Mouse (Mus musculus): Measurements from ENCODE around the gene Rrp1.
"Not testable (repeated sequence)": the region's sequence is repeated elsewhere in the genome, so short reads cannot be mapped to it uniquely, and the experiment has no call there.

The Rrp1 gene

DNA sequence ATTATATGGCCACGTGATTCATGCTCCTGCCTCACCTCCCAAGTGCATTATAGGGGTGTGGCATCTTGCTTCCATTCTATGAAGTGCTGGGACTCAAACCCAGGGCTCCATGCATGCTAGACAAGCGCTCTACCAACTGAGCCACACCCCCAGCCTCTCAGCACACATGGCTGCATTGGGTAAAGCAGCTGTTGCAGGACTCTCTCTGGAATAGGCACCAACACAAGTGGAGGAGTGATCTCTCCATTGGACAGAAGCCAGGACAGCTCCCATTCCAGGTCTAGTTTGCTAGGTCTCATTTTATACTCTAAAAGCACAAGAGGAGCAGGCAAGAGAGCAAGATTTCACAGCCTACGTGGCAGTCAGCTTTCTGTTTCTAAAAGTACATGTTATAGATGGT lies 29.3 kb downstream of the Rrp1 start:
- no peak for DNase-seq (ENCODE audit: low spot score in 2 of 2)

DNA sequence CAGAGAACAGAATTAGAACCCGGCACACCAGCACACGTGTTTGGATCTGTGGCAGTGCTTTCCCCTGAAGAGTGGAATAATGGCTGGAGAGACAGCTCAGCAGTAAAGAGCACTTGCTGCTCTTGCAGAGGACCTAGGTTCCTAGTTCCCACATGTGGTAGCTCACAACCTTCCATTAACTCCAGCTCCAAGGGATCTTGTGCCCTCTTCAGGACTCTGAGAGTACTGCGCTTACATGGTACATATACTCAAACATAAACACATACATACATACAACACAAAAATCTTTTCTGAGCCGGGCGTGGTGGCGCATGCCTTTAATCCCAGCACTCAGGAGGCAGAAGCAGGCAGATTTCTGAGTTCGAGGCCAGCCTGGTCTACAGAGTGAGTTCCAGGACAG lies 34.3 kb downstream of the Rrp1 start:
- DNase-seq (ENCODE audit: low spot score in 2 of 2) = no peak

DNA sequence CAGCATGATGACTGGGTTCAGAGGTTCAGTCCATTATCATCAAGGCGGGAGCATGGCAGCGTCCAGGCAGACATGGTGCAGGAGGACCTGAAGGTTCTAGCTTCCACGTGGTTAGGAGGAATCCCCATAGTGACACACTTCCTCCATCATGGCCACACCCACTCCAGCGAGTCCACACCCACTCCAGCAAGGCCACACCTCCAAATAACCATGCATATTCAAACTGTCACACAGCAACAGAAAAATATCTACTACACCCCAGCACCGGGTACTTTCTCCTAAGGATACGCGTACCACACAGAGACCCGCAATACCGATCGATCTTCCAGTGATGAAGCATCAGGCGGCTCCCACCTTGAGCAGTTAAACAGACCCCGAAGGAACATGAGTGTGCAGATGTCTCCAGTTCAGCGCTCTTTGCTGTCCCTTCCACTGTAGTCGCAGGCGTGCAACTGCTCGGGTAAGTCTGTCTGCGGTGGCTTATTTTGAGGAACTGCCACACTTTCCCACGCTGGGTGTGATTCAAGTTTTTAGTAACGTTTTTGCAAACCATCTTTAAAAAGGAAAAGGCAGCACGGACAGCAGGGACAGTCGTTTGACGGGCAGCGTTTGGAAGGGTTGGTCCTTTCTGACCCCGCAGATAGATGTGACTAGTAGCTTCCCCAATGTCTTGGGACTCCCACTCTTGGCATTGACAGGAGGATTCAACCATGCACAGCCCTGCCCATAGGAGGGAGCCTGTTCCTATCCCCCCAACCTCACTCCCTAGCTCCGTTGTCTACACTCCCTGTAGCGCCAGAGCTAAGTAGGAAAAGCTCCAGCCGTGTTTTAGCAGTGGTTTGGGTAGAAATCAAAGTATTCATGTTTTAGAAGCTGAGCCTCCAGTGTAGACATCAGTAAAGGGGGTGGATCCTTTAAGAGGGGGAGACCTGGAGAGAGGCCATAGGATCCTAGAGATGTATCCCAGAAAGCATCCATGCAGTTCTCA lies 39.9 kb downstream of the Rrp1 start:
- no peak for DNase-seq (ENCODE audit: low spot score in 2 of 2)

DNA sequence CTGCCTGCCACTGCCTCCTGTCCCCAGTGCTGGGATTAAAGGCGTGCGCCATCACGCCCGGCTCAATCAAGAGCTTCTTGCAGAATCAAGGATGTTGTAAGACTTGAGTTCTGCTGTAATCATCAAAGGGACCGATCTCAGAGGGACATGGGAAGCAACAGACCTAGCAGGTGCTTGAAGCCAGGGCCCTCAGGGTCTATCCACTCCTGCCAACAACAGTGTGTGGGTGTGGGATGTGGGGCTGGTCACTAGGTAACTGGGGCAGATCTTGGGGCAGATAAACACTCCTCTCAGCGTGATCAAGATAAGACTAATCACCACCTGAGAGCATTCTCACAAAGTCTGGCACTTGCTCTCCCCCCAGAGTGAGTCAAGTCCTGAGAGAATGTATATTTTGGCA lies 41.1 kb downstream of the Rrp1 start:
- no peak for DNase-seq (ENCODE audit: low spot score in 2 of 2)

DNA sequence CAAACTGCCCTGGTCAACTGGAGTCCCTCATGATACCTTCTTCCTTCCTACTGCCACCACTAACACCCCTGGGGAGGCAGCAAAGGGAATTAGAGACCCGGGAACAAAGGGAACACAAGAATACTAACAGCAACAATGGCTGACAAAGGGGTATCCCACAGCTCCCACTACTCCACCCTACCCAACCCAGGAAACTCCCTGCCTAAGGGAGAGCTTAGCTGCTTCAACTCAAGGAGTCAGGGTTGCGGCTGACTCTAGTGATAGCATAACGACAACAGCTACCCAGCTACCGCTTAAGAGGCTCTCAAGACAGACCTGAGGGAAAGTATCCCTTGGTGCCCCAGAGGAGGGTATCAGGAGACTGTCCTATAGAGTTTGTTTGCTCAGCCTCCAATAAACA lies 45.3 kb downstream of the Rrp1 start:
- DNase-seq (ENCODE audit: low spot score in 2 of 2) = no peak

DNA sequence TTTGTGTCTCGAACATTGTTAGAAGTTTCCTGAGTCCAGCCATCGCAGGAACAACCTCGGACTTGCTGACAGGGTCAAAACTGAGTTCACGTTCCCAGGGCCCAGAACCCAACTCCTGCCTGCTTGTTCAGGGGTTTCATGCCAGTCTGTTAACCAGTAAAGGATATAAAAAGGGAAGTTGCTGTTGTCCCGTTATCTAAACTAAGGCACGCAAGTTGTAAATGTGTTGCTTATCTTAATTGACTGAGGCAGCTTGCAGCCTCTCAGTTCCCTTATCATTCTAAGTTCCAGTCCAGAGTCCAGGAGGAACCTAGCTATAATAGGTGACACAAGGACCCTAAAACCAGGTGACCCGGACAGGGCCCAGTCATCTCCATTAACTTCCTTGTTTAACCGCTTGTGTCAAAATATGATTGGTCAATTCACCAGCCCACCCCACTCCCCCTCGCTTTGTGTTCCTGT lies 46.0 kb downstream of the Rrp1 start:
- DNase-seq (ENCODE audit: low spot score in 2 of 2) = no peak

DNA sequence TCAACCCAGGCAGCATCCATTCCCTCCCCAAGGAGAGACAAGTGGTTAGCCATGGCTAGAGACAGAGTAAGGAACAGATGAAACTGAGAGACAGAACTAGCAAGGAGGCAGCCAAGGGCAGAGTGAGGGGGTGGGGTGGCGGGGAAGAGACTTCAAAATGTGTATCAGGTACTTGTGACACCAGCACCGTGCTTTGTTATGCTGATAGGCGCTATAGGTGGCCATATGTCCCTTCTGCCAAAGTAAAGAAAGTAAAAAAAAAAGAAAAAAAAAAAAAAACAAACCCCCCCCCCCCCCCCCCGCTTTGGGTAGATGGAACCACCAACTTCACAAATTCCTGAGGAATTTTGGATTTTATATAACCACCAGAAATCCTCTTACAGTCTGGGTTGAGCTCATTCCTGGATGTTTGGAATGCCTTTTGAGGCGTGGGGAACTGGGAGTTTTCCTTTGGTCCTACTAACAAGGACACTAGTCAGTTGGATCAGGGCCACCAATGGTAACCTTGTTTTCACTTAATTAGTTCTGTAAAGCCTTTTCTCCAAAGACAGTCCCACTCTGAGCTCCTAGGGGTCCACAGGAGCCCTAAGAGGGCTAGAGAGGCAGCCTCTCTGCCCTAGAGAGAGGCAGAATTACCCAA lies 46.5 kb downstream of the Rrp1 start:
- no peak for DNase-seq (ENCODE audit: low spot score in 2 of 2)

DNA sequence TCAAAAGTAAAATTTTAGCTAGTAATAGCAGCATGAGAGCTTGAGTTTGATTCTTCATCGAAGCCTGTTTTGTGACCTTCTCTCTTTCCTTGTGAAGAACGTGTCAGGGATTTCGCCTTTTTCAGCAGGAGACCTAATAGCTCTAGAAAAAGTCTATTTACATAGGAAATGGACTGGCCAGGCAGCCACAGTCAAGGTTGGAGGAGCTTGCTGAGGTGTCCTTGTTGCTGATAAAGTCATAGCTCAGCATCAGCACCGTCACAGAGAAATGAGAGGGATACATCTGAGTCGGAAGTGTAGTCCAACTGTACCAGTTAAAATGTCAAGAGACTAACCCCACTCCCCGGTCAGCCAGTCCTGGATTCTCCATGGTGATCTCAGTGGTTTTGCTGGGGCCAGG lies 47.3 kb downstream of the Rrp1 start:
- no peak for DNase-seq (ENCODE audit: low spot score in 2 of 2)

DNA sequence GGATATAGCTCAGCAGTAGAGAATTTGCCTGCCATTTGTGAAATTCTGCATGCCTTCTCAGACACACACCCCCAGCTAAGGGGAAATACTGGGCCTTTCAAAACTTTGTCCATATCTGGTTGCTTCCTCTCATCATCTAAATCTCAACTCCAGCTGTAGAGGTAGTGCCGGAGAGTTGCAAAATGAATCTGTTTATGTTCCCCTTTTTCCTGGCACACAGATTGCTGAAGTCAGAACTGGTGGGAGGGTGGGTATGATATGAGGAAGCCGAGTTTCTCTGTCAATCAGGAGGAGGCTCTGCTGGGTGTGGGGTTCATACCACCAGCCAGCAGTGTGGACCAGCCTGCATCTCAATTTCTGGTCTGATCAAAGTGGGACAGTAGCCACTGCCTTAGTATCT lies 48.7 kb downstream of the Rrp1 start:
- DNase-seq (ENCODE audit: low spot score in 2 of 2) = no peak

DNA sequence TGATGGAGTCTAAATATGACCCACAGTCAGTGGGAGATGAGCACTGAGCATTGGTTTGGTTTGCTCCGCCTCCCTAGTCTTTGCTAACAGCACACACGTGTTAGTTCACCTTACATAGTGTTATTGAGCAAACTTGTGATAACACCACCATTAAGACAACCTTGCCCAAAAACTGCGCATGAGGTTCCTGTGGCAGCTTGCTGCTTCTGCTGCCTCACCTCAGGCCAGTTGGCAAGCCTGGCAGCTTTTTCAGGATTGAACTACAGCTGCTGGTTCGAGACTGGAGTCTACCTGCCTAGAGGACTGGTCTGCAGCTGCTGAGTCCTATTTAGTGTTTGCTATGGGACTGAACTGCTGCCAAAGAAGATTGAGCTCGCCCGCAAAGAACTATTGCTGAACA lies 49.5 kb downstream of the Rrp1 start:
- DNase-seq (ENCODE audit: low spot score in 2 of 2) = no peak

DNA sequence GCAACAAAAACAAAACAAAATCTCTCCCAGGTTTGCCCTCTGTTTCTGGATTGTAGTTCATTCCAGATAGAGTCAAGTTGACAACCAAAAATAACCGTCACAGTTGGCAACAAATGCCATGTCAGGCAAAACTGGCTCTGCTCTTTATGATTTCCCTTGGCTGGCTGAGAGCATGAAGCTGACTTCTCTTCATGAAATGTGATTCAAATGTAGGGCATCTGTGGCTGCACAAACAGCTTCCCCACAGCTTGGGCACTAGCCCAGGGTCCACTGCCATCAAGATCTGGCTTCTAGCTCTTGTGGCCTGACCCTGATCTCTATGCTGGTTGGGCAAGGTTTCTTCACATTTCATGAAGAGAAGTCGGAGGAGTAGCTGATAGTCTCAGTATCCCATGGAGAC lies 50.9 kb downstream of the Rrp1 start:
- no peak for DNase-seq (ENCODE audit: low spot score in 2 of 2)

DNA sequence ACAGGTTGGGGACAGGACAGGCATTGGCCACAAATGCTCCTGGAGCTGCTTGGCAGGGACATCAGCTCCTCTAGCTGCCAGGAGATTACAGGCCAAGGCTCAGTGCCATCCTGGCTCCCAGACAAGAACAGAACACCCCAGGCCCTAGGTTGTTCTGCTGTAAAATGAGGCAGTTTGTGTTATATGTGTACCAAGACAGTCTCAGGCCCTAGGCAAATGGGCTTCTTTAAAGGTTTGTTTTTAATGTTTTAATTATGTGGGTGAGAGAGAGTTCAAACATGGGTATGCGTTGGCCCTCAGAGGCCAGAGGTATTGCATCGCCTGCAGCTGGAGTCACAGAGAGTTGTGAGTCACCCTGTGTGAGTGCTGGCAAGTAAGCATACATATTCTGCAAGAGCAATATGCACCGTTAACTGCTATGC lies 52.5 kb downstream of the Rrp1 start:
- DNase-seq (ENCODE audit: low spot score in 2 of 2) = peak in 1 of 2 experiments; percentile 53

DNA sequence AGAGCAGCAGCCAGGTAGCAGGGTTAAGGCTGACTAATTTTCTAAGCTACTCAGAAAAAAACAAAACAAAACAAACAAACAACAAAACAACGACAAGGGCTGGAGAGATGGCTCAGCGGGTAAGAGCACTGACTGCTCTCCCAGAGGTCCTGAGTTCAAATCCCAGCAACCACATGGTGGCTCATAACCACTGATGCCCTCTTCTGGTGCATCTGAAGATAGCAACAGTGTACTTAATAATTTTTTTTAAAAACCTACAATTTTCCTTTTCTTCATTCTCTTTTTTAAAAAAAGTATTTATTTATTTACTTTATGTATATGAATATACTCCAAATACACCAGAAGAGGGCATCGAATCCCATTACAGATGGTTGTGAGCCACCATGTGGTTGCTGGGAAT lies 53.8 kb downstream of the Rrp1 start:
- not testable (repeated sequence) for DNase-seq (ENCODE audit: low spot score in 2 of 2)

DNA sequence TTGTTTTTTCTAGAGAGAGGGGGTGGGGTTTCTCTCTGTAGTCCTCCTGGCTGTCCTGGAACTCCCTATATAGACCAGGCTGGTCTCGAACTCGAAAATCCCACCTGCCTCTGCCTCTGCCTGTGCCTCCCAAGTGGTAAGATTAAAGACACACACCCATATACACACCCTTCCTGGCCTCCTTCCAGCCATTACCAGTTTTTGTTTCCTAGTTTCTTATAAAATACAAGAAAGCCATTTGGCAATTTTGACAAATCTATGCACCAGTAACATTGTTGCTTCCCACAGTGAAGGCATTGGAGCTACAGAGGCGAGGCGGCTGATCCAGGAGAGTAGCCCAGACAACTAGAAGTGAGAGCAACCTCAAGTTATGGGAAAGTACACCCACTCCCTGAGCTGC lies 54.6 kb downstream of the Rrp1 start:
- no peak for DNase-seq (ENCODE audit: low spot score in 2 of 2)

DNA sequence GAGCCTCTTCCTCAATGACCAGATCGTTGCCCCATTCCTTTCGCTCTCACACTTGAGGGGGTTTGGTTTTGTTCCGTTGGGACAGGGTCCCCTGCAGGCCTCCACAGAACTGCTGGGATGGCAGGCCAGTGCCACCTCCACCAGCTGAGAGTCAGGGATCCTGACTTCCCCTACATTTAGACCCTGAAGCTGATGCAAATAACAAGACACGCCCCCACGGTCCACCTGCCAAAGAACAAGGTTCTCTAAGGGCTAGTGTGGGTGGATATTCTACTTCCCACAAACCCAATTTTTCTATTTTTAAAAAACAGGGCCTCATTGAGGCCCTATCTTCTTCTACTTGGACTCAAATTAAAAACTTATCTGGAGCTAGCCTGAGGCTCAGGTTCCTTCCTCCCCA lies 55.1 kb downstream of the Rrp1 start:
- DNase-seq (ENCODE audit: low spot score in 2 of 2) = no peak

DNA sequence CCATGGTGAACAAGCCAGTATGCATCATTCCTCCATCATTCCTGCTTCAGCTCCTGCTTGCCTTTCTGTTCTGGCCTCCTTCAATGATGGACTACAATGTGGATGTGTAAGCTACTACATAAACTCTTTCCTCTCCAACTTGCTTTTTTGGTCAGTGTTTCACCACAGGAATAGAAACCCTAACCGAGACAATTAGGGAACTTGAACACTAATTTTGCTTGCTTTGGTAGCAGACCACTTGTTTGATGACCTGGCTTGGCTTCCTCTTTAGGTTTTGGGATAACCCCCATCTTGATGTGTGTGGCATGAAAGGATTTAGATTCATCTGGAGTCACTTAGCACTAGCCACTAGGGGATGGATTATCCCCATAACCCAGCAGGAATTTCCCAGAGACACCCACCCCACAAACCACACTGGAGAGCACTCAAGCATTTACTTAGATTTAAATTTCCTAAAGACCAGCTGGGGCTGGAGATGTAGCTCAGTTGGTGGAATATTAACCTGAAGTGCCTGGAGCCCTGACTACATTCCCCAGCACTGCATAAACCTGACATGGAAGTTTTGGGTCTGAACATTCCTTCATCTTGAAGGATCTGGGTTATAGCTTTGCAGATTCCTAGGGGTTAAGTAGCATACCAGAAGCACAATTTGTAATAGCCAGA lies 56.8 kb downstream of the Rrp1 start:
- no peak for DNase-seq (ENCODE audit: low spot score in 2 of 2)

DNA sequence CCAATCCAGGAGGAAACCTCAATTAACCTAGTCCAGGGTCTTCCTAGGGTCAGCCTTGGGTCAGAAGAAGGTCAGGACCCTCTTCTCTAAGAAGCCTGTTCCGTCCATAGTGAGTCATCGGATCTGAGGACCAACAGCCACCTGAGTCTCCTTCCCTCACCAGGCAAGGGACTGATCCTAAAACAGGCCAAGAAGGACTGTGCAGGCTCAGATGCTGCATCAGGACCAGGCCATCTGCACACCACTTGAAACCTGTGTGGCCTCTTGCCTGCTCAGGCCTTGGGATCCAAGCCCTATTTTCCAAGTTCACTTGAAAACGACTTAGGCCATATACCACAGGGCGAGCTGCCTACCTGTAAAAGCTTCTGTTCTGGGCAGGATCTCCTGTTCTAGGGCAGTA lies 59.6 kb downstream of the Rrp1 start:
- DNase-seq (ENCODE audit: low spot score in 2 of 2) = no peak

DNA sequence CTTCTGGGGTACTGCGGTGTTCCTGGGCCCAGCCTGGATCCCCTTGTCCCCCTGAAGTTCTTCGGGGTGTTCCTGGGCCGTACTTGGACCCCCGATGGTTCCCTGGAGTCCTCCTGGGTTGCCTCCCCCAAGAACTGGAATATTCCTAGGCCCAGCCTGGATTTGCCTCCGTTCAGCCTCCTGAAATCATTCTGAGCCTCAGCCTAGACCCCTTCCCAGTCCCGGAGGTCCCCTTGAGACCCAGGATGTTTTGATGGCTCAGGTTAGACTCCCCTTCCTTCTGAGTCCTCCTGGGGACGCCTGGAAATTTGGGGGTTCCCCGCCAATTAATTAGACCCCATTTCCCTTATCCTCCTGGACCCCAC lies 60.2 kb downstream of the Rrp1 start:
- no peak for DNase-seq (ENCODE audit: low spot score in 2 of 2)

DNA sequence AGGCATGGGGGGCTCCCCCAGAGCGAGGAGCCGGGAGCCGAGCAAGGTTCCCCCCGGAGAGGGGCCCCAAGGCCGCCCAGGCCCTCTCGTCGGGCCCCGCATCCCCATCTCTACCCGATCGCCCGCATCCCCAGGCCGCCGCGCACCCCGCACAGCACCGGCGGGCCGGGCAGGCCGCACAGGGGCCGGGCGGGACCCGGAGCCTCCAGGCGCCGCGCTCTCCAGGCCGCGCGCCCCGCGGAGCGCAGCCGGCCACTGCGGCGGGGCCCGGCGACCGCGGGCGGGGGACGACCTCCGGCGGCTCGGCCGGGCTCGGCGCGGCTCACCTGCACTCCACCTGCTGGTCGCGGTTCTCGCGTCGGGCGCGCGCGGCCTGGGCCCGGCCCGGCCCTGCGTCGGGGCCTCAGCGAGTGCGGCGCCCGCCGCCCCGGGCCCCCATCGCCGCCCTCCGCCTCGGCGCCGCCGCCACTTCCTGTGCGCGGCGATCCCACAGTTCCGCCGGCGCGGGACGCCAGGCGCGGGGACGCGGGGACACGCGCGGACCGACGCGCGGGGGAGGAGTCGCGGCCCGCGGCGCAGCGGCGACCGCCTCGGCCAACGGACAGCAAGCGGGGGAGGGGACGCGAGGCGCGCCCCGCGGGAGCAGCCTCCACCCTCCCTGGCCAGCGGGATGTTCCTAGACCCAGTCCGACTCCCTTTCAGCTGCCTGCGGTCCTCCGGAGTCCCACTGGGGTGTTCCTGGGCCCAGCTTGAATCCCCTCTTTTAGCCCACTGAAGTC lies 60.8 kb downstream of the Rrp1 start, which contains the start of gene Agpat3:
Agpat3 (minus strand) TSS at position 603 of the 779 bp plus-strand sequence.
- DNase-seq (ENCODE audit: low spot score in 2 of 2) = peak; percentile 34 to 52

DNA sequence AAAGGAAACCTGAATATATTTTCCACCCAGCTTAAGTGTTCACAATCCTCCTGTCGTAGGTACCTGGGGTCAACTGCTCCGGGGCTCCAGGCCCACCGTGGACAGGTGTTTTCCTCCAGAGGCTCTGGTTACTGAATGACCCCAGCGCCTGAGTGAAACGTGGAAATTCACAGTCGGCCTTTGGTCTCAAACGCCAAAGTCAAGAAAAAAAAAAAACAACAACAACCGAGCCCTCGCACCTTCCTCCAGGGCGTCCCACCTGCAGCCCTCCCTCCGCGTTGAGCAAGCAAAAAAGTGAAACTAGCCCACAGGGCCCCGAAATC lies 61.3 kb downstream of the Rrp1 start:
- DNase-seq (ENCODE audit: low spot score in 2 of 2) = no peak

DNA sequence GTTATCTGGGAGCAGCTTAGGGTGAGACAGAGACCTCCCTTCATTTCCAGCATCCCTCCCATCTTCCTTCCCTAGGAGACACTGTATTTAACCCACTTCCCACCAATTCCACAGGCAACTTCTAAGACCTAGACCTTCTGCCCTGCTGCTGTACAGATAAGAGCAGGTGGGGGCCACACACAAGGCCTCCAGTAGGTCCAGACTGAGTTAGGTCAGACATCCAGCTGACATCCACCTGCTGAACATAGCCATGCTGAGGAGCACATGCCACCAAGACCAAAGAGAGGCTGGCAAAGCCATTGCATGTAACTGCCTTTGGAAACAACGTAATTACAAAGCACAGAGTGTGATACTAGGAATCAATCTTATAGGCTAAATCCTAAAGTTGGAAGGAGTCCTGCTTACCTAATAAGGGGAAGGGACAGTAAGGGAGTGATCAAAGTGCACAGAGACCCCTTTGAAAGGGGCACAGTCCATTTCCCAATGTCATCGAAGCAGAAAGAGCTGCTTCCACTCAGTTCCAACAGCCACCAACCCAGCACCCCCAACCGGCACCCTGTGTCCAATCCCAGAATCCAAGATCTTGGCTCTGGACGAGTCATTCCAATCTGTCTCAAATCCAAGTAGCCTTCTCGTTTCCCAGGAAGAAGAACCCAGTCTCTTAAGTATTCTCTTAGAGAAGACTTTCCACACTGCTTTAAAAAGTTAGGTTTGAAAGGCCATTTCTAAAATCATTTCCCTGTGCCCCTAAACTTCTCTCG lies 61.9 kb downstream of the Rrp1 start:
- DNase-seq (ENCODE audit: low spot score in 2 of 2) = peak in 1 of 2 experiments; percentile 24

Data from cerebellum, postnatal 4 days (tissue).